Mouse (Mus musculus) brain, embryonic 14.5 days (tissue): ENCODE data around the gene Cflar.

Source experiments
- CTCF ChIP-seq: fragments of 200-500 bp; IDR thresholded peaks from 2 replicates; pipeline ENCODE4 v1.5.1; 2012; ENCODE audit warnings: inconsistent platforms, mild to moderate bottlenecking, moderate library complexity, borderline replicate concordance; ENCODE audit not compliant: insufficient read depth, insufficient read length; ENCODE audit errors: extremely low read depth
- POLR2A ChIP-seq: fragments of 200-500 bp; IDR thresholded peaks from 2 replicates; pipeline ENCODE4 v1.6.1; 2012; ENCODE audit warnings: mild to moderate bottlenecking, inconsistent platforms, borderline replicate concordance; ENCODE audit not compliant: poor library complexity, insufficient read depth, insufficient read length, severe bottlenecking; ENCODE audit errors: extremely low read depth

DNA sequence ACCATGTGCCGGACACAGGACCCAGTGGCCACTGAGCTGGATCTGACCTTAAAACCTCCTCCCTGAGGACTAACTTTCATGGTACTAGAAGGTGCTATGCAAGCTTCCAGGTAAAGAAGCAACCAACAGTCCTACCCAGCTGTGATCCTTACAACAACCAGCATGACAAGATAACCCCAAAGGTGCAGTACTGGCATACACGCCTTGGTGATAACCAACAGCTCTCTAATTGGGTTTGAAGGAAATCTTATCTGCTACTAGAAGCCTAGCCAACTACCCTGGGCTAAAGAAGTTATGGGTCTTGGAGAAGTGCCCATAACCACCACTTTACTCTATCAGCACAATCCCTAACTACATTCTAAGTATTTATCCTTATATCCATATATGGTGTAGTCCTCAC, 75.0 kb downstream of the Cflar start:
- no peak for TF ChIP-seq CTCF
- no peak for TF ChIP-seq POLR2A
